Mouse (Mus musculus) embryo, embryonic 11 days (tissue): ENCODE measurements around the gene Zfp11.
"Not testable (repeated sequence)": the region's sequence is repeated elsewhere in the genome, so short reads cannot be mapped to it uniquely, and the experiment has no call there.

ENCODE experiments used
- DNase-seq: peaks from one replicate; pipeline ENCODE4 v3.0.0-alpha.2; 2015

Gene Zfp11

DNA sequence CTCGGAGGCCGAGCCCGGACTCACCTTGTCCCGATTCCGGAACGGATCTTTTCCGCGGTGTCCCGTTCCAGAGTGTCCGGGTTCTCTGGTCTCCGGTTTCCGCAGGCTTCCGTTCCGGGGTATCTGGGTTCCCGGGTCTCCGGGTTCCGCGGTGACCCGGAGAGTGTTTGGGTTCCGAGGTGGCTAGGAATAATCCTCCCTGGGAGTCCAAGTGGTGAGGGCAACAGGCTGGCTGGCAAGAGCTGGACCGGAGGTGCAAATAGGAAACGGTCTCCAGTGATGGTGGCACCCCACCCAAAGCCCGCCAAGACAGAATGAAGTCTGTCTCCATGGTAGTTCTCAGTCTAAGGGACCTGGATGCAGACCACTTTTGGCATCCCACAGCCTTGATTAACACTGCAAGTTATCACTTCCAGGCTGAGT is at the start of gene Zfp11:
Zfp11 (minus strand) TSS at position 64 of the 423 bp plus-strand sequence.
- peak; percentile 90 for DNase-seq

DNA sequence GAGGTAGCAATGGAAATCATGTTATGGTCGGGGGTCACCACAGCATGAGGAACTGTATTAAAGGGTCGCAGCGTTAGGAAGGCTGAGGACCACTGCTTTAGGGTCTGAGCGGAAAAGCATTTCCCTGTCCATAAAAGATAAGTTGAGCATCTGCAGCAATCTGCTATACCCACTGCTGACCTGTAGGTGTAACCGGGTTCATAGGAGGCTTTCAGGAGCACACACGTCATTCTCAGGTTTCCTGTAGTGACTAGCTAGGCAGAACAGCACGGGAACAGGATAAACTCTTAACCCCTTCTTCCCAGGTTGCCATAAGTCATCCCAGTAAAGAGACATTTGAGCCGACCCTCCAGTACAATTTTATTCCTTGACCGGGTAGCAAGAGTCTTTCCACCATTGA is 47.1 kb upstream of the Zfp11 start:
- no peak for DNase-seq

- DNase-seq: peak; percentile 98
These were observed 45.5 kb upstream of the Zfp11 start, which contains the start of gene Mrps17 for GRCm38 (mm10) chr5:129715326-129715861. Mrps17 (plus strand) TSS chr5:129715497.

GRCm38 (mm10) chr5:129708412-129708811 is 38.5 kb upstream of the Zfp11 start, which contains the start of gene Sept14:
Sept14 (minus strand) TSS chr5:129708512.
- DNase-seq: no peak

DNA sequence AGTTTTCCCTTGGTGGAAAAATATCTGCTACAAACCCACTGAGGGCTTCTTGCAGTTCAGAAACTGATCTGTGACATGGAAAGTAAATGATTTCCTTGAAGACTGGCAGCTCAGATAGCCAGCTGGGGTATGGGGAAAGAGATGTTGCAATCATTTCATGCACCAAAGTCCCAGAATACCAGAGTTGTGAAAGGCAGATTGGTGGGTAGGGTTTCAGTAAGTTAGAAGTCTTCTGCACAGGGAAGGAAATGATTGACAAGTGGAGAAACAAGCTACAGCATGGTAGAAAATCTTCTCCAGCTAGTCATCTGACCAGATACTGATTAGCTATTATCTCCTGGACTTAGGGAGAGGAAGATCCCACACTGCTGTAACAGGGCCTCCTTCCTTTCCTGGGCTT is 33.5 kb upstream of the Zfp11 start:
- DNase-seq: no peak

DNA sequence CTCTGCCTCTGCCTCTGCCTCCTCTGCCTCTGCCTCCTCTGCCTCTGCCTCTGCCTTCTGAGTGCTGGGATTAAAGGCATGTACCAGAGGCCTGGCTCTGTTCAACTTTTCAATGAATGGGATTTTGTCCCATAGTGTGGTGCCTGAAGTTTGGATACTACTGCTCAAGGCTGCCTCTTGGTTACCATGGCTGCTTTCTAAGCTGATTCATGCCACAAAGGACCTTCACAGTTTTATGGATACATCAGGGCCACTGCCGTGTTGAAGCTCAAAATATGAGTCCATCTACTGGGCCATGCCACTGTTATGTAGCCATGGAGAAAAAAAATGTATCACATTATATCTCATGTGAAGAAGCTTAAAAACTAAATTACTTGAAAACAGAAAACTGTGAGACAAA is 31.8 kb upstream of the Zfp11 start:
- DNase-seq: no peak

DNA sequence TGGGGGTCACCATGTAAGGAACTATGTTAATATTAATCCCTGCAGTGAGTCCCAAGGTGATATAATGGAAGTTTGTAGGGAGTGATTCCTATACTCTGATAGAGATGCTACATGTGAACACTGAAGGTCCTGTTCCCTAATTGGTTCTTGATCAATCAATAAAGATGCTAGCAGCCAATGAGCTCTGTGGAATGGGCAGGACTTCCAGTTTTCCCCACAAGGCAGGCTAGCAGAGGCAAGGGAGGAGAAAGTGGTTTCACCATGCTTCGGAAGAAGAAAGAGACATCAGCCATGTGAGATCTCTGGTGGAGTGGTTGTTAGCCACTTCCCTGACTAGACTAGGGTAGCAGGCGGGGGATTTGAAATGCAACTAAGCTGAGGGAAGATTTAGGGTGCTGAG is 30.6 kb upstream of the Zfp11 start:
- DNase-seq: no peak

DNA sequence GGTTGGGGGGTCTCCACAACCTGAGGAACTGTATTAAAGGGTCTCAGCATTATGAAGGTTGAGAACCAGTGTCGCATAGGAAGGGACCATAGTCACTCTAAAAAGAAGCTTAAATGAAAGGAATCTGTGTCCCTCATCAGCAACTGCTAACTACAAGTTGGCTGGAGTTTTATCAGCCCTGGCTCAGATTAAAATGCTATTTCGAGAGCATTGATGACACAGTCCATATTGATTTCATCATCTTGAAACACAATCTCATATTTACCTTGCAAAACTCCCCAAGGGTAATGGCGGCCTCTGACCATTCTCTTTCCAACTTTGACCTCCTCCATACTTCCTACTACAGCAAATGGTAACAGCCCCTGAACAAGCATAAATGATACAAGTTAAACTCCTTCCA is 20.6 kb upstream of the Zfp11 start:
- no peak for DNase-seq

GRCm38 (mm10) chr5:129687621-129688020 is 17.7 kb upstream of the Zfp11 start:
- DNase-seq: no peak

GRCm38 (mm10) chr5:129685141-129685540 is 15.2 kb upstream of the Zfp11 start:
- not testable (repeated sequence) for DNase-seq

- DNase-seq: no peak
These were observed 355 bp downstream of the Zfp11 start for GRCm38 (mm10) chr5:129669453-129670035.

GRCm38 (mm10) chr5:129667851-129668250 is 2.0 kb downstream of the Zfp11 start:
- no peak for DNase-seq

DNA sequence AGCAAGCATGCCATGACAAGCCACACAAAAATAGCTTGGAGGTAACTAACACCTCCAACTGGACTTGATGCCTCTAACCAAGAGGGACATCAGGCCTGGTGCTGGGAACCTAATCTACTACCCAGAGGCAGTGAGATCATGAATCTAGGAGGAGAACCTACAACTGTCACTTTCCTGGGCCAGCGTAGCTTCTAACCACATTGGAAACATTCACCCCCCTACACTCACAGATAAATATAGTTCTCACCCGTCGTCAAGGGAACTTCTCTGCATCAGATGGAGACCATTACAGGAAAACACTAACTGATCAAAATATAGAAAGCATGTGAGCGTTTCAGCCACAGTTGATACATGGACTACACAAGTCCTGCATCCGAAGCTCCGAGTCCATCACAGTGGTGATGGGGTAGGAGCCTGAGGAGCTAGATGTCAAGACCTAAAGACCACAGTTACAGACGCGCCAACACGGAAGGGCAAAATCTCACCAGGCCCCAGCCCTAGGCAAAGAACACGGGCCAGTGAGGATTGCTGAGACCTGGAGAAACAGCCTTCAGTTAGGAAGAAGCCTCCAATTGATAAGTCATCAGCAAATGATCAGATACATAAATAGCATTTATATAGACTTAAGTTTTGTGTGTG is 3.5 kb downstream of the Zfp11 start:
- no peak for DNase-seq

- DNase-seq: no peak
These were observed 5.8 kb downstream of the Zfp11 start for GRCm38 (mm10) chr5:129664090-129664489.

DNA sequence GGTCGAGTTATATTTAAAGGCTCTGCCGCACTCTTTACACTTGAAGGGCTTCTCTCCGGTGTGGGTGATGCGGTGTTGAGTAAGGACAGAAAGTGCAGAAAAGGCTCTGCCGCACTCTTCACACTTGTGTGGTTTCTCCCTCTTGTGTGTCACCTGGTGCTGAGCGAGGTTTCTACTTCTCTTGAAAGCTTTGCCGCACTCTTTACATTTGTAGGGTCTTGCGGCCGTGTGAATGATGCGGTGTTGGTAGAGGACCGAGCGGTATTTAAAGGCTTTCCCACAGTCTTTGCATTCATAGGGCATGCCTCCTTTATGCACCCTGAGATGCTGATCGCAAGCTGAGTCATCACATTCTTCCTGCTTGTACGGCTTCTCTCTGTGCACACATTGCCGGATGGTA is 12.0 kb downstream of the Zfp11 start:
- no peak for DNase-seq

GRCm38 (mm10) chr5:129657016-129657415 is 12.9 kb downstream of the Zfp11 start:
- no peak for DNase-seq

- no peak for DNase-seq
These were observed 19.0 kb downstream of the Zfp11 start for GRCm38 (mm10) chr5:129650858-129651257.

DNA sequence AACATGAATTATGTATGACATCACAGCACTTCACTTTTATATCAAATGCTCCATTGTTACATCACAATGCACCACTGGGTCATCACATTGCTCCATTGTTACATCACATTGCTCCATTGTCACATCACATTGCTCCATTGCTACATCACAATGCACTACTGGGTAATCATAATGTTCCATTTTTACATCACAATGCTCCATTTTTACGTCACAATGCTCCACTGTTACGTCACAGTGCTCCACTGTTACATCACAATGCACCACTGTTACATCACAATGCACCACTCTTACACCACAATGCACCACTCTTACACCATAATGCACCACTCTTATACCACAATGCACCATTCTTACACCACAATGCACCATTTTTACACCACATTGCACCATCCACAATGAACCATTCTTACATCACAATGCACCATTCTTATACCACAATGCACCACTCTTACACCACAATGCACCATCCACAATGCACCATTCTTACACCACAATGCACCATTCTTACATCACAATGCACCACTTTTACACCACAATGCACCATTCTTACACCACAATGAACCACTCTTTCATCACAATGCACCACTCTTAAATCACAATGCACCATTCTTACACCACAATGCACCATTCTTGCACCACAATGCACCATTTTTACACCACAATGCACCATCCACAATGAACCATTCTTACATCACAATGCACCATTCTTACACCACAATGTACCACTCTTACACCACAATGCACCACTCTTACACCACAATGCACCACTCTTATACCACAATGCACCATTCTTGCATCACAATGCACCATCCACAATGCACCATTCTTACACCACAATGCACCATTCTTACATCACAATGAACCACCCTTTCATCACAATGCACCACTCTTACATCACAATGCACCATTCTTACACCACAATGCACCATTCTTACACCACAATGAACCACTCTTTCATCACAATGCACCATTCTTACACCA is 37.3 kb downstream of the Zfp11 start:
- DNase-seq: not testable (repeated sequence)

GRCm38 (mm10) chr5:129626586-129626985 is 43.3 kb downstream of the Zfp11 start:
- not testable (repeated sequence) for DNase-seq

GRCm38 (mm10) chr5:129626099-129626498 is 43.8 kb downstream of the Zfp11 start:
- DNase-seq: no peak

DNA sequence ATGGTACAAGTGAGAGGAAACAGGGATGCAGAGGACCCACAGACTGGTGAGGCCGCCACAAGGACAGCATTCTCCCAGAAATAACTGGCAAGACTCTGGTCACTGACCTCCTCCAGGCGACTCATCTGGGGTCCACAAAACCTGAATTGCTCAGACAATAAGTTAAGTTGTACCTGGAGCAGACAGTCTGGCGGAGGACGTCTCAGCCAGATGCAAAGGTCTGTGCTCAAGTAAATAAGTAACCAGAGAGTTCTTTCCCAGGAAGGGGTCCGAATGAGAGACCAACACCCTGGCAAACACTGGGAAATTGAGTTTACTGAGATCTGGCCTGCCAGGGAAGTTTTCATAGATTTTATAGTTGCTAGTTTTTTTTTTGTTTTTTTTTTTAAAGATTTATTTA is 48.5 kb downstream of the Zfp11 start:
- DNase-seq: no peak

DNA sequence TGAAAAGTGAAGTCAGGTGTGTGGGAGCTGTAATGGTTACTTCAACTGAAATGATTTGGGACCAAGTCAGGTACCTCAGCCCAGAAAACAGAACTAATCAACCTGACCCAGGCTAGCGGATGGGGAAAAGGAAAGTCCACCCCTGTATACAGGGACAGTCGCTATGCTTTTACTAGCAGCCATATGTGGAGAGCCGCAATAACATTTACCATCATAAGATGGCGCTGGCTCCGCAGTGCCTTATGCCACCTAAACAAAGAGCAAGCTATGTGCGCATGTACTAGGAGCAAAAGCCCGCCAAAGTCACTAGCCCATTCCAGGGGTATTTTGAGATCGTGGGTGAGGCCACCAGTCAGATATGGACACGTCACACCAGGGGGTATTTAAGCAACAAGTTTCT is 49.3 kb downstream of the Zfp11 start:
- not testable (repeated sequence) for DNase-seq

DNA sequence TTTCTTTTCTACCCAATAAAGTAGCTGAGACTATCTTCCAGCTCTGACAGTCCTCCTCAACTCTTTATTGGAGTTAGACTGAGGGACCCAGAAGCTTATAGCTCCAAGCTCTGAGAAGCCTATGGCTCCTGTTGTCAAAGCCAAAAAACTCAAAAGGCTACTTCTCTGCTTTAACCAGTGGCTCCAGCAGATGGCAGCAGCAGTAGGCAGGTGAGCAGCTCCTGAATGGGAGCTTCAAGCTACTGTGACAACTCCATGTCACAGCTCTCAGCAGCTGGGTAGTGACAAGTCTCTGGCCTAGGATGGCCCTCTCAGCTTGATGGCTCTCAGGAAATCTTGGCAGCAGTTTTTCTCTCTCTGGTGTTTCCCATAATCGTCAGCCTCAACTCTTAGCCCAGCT is 58.8 kb downstream of the Zfp11 start:
- peak; percentile 80 for DNase-seq
